Mouse (Mus musculus) bone marrow macrophage, adult 2 months (primary cell): ENCODE results near the gene Kcnk5.

ENCODE experiments used
- CTCF ChIP-seq: IDR thresholded peaks from 2 replicates; pipeline ENCODE4 v1.5.1; 2012; ENCODE audit warnings: low read depth, mild to moderate bottlenecking, low read length, moderate library complexity
- POLR2A ChIP-seq: IDR thresholded peaks from 2 replicates; pipeline ENCODE4 v1.6.1; 2012; ENCODE audit warnings: mild to moderate bottlenecking, low read depth, low read length, borderline replicate concordance

- TF ChIP-seq CTCF (no peak), POLR2A (no peak)
Measured at GRCm38 (mm10) chr14:20154937-20155336, 26.7 kb downstream of the Kcnk5 start.
